Mouse (Mus musculus) midbrain, embryonic 11.5 days (tissue): ENCODE measurements at regions not wholly inside any gene's neighbourhood (a gene's known extent, or its start where the extent isn't known, plus 50 kb on each side); places are given as distances from the start of the nearest gene placed in this dataset.
A peak's percentile ranks its signal among the peaks of the same experiment; 100 is the strongest.

Experiments used
- ATAC-seq: fragments of 200-750 bp; cut with Nextera tagmentation; 2 replicates; pipeline ENCODE4 v1.8.0; 2017; ENCODE audit warnings: moderate TSS enrichment, moderate library complexity; ENCODE audit not compliant: low FRiP score
- DNase-seq: peaks from one replicate; pipeline ENCODE4 v3.0.0; 2015; ENCODE audit warnings: low spot score; ENCODE audit errors: missing footprints
- H3K27ac ChIP-seq: fragments of 300-500 bp; sonication (generic); 2 replicates; pipeline ENCODE4 v1.5.1; 2014; ENCODE audit warnings: low read depth, low read length
- H3K27me3 ChIP-seq: fragments of 300-500 bp; sonication (generic); 2 replicates; pipeline ENCODE4 v1.6.1; 2014; ENCODE audit warnings: mild to moderate bottlenecking, low read length, moderate library complexity, mixed read lengths; ENCODE audit not compliant: control insufficient read depth, insufficient read depth
- H3K36me3 ChIP-seq: fragments of 300-500 bp; sonication (generic); 2 replicates; pipeline ENCODE4 v1.6.1; 2014; ENCODE audit warnings: mild to moderate bottlenecking, low read length, moderate library complexity, mixed read lengths; ENCODE audit not compliant: control insufficient read depth, insufficient read depth
- H3K4me1 ChIP-seq: fragments of 300-500 bp; sonication (generic); 2 replicates; pipeline ENCODE4 v1.6.1; 2014; ENCODE audit warnings: low read length; ENCODE audit not compliant: control insufficient read depth, insufficient read depth
- H3K4me2 ChIP-seq: fragments of 300-500 bp; sonication (generic); 2 replicates; pipeline ENCODE4 v1.6.1; 2014; ENCODE audit warnings: mild to moderate bottlenecking, moderate library complexity
- H3K4me3 ChIP-seq: fragments of 300-500 bp; sonication (generic); 2 replicates; pipeline ENCODE4 v1.5.1; 2014; ENCODE audit warnings: low read depth, low read length
- H3K9ac ChIP-seq: fragments of 300-500 bp; sonication (generic); 2 replicates; pipeline ENCODE4 v1.6.1; 2014; ENCODE audit warnings: low read length
- H3K9me3 ChIP-seq: fragments of 300-500 bp; sonication (generic); 2 replicates; pipeline ENCODE4 v1.6.1; 2016; ENCODE audit warnings: low read length; ENCODE audit not compliant: control insufficient read depth
- WGBS: fragments of 180-500 bp; shearing (Covaris S2); extraction: QIAGEN DNeasy Blood & Tissue Kit; methylation state at CpG from one replicate; pipeline ENCODE4 v1.1.7; 2014; 5-methylcytosine and 5-hydroxymethylcytosine counted together

DNA sequence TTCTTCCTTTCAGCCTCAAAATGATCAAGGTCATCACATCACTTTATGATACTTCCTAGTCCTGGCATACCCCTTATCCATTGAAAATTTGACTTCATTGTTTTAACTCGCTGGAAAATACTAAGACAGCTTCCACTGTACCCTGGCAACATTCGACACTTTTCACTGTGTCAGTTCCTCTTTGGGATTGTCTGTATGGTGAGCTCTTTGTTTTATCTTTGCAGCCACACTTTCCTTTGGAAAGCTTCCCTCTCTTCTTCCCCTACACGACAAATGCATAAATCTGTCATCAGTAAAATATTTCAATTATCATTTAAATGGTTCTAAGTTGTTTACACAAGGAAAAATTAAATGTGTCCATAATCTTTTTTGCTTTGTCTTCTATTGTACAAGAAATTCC lies 431.8 kb upstream of the Mef2c start:
- ATAC-seq (no peak), DNase-seq (no peak)
- Histone ChIP-seq H3K27ac (no peak overlapping the region), H3K36me3 (no peaks in the 10 kb centered on the region), H3K4me1 (no peaks in the 10 kb centered on the region), H3K4me2 (no peak overlapping the region), H3K27me3 (no peaks in the 10 kb centered on the region), H3K9ac (no peak overlapping the region), H3K4me3 (no peak overlapping the region), H3K9me3 (no peaks in the 10 kb centered on the region)
- WGBS: 77% methylated on average over 3 of the region's 3 CpGs

DNA sequence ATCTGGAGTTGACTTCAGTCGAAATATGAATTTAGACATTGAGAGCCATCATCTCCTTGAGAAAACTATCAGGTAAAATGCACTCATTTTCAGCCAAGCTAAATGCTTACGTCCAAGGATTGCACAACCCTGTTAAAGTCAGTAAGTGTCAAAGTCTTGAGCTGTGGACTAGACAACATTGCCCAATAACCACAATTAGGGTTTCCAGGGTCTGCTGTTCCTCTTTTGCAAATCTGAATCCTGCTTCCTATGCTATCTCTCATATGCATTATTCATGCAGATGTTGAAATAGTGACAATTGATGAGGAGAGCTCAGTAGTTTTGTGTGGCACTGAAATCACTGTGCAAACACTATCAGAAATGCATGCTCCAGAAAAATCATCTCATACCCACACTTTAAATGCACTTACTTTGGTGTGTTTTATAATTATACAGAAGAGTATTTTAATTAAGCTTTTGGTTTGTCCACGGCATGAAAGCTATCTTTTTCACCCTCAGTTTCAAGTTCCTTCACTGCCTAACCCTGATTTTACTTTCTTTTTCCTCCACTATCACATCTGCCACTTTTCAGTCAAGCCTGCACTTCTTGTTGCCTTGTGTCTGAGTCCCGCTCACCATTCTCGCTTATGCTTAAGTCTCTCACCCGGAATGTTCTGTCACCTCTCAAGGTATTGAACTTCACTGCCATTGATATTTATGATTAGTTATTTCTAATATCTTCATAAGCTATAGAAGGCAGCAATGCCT lies 429.4 kb upstream of the Mef2c start:
- Histone ChIP-seq H3K4me2 (no peak overlapping the region), H3K9ac (no peak overlapping the region), H3K36me3 (no peaks in the 10 kb centered on the region), H3K27ac (no peak overlapping the region), H3K9me3 (no peaks in the 10 kb centered on the region), H3K4me3 (no peak overlapping the region), H3K27me3 (no peaks in the 10 kb centered on the region), H3K4me1 (no peaks in the 10 kb centered on the region)
- ATAC-seq (no peak), DNase-seq (no peak)
- WGBS: 87% methylated on average over 6 of the region's 6 CpGs

GRCm38 (mm10) chr13:83075320-83075877 lies 428.4 kb upstream of the Mef2c start:
- Histone ChIP-seq H3K36me3 (no peaks in the 10 kb centered on the region), H3K27ac (no peak overlapping the region), H3K27me3 (no peaks in the 10 kb centered on the region), H3K9me3 (no peaks in the 10 kb centered on the region), H3K9ac (no peak overlapping the region), H3K4me3 (no peak overlapping the region), H3K4me2 (no peak overlapping the region), H3K4me1 (no peaks in the 10 kb centered on the region)
- DNase-seq (peak; percentile 82), ATAC-seq (no peak)
- 65% methylated on average over 7 of the region's 7 CpGs for WGBS

- no peak overlapping the region for H3K4me3 ChIP-seq
- H3K27me3 ChIP-seq: no peaks in the 10 kb centered on the region
- no peaks in the 10 kb centered on the region for H3K9me3 ChIP-seq
- ATAC-seq: no peak
- no peak overlapping the region for H3K27ac ChIP-seq
- WGBS: 83% methylated on average over 2 of the region's 2 CpGs
- H3K4me2 ChIP-seq: no peak overlapping the region
- H3K9ac ChIP-seq: no peak overlapping the region
- no peak for DNase-seq
- no peaks in the 10 kb centered on the region for H3K4me1 ChIP-seq
- H3K36me3 ChIP-seq: no peaks in the 10 kb centered on the region
Observed at GRCm38 (mm10) chr13:83076611-83077010, 427.2 kb upstream of the Mef2c start.

GRCm38 (mm10) chr13:83077085-83077484 lies 426.7 kb upstream of the Mef2c start:
- DNase-seq (no peak), ATAC-seq (no peak)
- 82% methylated on average over 1 of the region's 1 CpGs for WGBS
- H3K9me3 ChIP-seq: no peaks in the 10 kb centered on the region
- no peaks in the 10 kb centered on the region for H3K36me3 ChIP-seq
- H3K4me2 ChIP-seq: no peak overlapping the region
- no peak overlapping the region for H3K9ac ChIP-seq
- H3K27ac ChIP-seq: no peak overlapping the region
- no peaks in the 10 kb centered on the region for H3K4me1 ChIP-seq
- H3K4me3 ChIP-seq: no peak overlapping the region
- H3K27me3 ChIP-seq: no peaks in the 10 kb centered on the region

DNA sequence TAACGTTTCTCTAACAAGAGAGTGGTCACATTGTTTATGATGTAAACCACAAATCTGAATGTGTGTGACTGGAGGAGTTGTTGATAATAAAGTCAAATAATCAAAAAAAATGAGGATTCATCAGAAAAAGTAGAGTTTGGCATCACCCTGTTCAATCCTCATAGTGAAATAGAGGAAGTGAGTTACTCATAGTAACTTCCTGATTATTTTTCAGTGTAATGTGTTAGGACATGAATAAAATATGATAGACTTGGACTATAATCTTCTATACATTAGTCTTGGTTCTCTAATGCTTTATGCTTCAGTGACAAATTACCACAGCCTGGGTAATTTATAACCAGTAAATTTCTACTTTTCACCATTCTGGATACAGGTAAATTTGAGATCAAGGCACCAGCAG lies 424.5 kb upstream of the Mef2c start:
- 64% methylated on average over 1 of the region's 1 CpGs for WGBS

GRCm38 (mm10) chr13:83084948-83085347 lies 418.9 kb upstream of the Mef2c start:
- 80% methylated on average over 3 of the region's 3 CpGs for WGBS
- Histone ChIP-seq H3K4me3 (no peak overlapping the region), H3K4me2 (no peak overlapping the region), H3K9me3 (no peaks in the 10 kb centered on the region), H3K27ac (no peak overlapping the region), H3K36me3 (no peaks in the 10 kb centered on the region), H3K9ac (no peak overlapping the region), H3K27me3 (no peaks in the 10 kb centered on the region), H3K4me1 (no peaks in the 10 kb centered on the region)
- ATAC-seq (no peak), DNase-seq (no peak)

More for the DNA sequence above, 424.5 kb upstream of the Mef2c start:
- H3K9ac ChIP-seq: no peak overlapping the region
- no peak overlapping the region for H3K4me2 ChIP-seq
- DNase-seq (no peak), ATAC-seq (no peak)
- H3K9me3 ChIP-seq: no peaks in the 10 kb centered on the region
- H3K4me1 ChIP-seq: no peaks in the 10 kb centered on the region
- no peaks in the 10 kb centered on the region for H3K36me3 ChIP-seq
- H3K4me3 ChIP-seq: no peak overlapping the region
- H3K27ac ChIP-seq: no peak overlapping the region
- no peaks in the 10 kb centered on the region for H3K27me3 ChIP-seq

DNA sequence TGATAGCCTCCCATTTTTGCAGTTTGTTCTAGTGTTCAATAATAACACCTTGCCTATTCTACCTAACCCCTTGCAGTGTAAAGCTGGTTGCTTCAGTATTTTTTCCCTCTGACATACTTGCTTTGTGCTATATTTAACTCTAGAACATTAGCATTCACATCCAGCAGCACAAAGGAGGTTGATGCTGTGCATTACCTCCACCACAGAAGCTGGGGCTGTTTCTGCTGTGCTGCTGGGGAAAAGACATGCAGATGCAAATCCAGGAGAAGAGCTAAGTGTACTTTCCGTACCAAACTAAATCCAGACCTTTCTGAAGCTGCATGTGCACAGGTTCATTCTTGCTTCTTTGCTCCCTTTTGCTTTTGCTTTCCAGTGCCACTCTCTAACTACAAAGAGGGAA lies 403.9 kb upstream of the Mef2c start:
- ATAC-seq: no peak

DNA sequence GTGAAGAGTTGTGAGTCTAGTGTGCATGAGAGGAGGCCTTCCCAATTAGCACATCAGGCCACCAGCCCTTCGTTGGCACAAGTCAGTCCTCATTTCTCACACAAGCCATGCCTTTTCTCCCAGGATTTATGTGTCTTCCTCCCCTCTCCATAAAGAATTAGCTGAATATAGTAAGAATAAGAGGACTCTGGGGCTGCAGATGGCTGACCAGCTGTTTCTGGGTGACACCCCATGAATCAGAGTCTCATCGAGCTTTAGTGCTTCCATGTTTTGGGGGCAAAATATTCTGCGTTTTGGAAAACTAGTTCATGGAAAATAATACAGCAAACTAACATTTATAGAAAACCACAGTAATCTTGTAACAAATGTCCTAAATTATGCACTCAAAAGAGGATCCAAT lies 393.2 kb upstream of the Mef2c start:
- DNase-seq (no peak), ATAC-seq (no peak)
- H3K9me3 ChIP-seq: no peaks in the 10 kb centered on the region
- no peak overlapping the region for H3K4me3 ChIP-seq
- H3K27ac ChIP-seq: no peak overlapping the region
- no peak overlapping the region for H3K9ac ChIP-seq
- H3K4me2 ChIP-seq: no peak overlapping the region
- H3K27me3 ChIP-seq: no peaks in the 10 kb centered on the region
- H3K4me1 ChIP-seq: peaks cover 7% of the 10 kb centered on the region; the same call in 1 of the 2 replicates
- no peaks in the 10 kb centered on the region for H3K36me3 ChIP-seq
- 87% methylated on average over 3 of the region's 3 CpGs for WGBS

More for the DNA sequence above, 403.9 kb upstream of the Mef2c start:
- Histone ChIP-seq H3K27ac (no peak overlapping the region), H3K27me3 (no peaks in the 10 kb centered on the region), H3K4me1 (no peaks in the 10 kb centered on the region), H3K9me3 (no peaks in the 10 kb centered on the region), H3K4me2 (no peak overlapping the region), H3K36me3 (no peaks in the 10 kb centered on the region), H3K4me3 (no peak overlapping the region), H3K9ac (no peak overlapping the region)
- WGBS: 63% methylated on average over 1 of the region's 1 CpGs
- no peak for DNase-seq
